Mouse (Mus musculus): ENCODE results near the gene Ifnlr1. TPM values are rescaled to one million over a fixed set of nuclear protein-coding genes. Genes with fewer than 3 reads are reported as not detected.

The Ifnlr1 gene
- polyA plus RNA-seq, 1 experiment = 2.2 TPM

GRCm38 (mm10) chr4:135722540-135723290 lies 36.6 kb downstream of the Ifnlr1 start:
- WGBS = 60% methylated on average over 17 of the region's 17 CpGs
- Histone ChIP-seq H3K4me3 (ENCODE audit: insufficient read depth, low read depth, low read length) (no peak overlapping the region), H3K27me3 (replicated peaks; ENCODE audit: control insufficient read depth, insufficient read depth, low read length) (no peaks in the 10 kb centered on the region), H3K27ac (ENCODE audit: insufficient read depth, low read depth, low read length) (no peak overlapping the region), H3K36me3 (ENCODE audit: control insufficient read depth, insufficient read depth, low read length) (no peaks in the 10 kb centered on the region), H3K4me1 (ENCODE audit: control insufficient read depth, insufficient read depth, low read length) (no peaks in the 10 kb centered on the region; the same call in 1 of the 2 replicates)
- peak; percentile 17 for DNase-seq
- no peak for TF ChIP-seq POLR2A (IDR thresholded peaks at IDR 0.05; ENCODE audit: low read depth, low read length)
- TF ChIP-seq CTCF (conservative IDR thresholded peaks at IDR 0.05; ENCODE audit: insufficient read depth, insufficient read length, low read depth, low read length) = peak; percentile 45

GRCm38 (mm10) chr4:135726416-135726815 lies 40.3 kb downstream of the Ifnlr1 start:
- TF ChIP-seq POLR2A (IDR thresholded peaks at IDR 0.05; ENCODE audit: low read depth, low read length) (no peak), CTCF (conservative IDR thresholded peaks at IDR 0.05; ENCODE audit: insufficient read depth, insufficient read length, low read depth, low read length) (no peak)
- Histone ChIP-seq H3K27ac (ENCODE audit: insufficient read depth, low read depth, low read length) (no peak overlapping the region), H3K4me1 (ENCODE audit: control insufficient read depth, insufficient read depth, low read length) (no peaks in the 10 kb centered on the region; the same call in 1 of the 2 replicates), H3K4me3 (ENCODE audit: insufficient read depth, low read depth, low read length) (no peak overlapping the region), H3K36me3 (ENCODE audit: control insufficient read depth, insufficient read depth, low read length) (no peaks in the 10 kb centered on the region), H3K27me3 (replicated peaks; ENCODE audit: control insufficient read depth, insufficient read depth, low read length) (no peaks in the 10 kb centered on the region)
- DNase-seq = peak; percentile 15
- WGBS = 50% methylated on average over 11 of the region's 11 CpGs

GRCm38 (mm10) chr4:135727817-135728216 lies 41.7 kb downstream of the Ifnlr1 start, which contains the start of gene Il22ra1:
Il22ra1 (plus strand) TSS chr4:135728172.
- Histone ChIP-seq H3K4me1 (ENCODE audit: control insufficient read depth, insufficient read depth, low read length) (no peaks in the 10 kb centered on the region; the same call in 1 of the 2 replicates), H3K27me3 (replicated peaks; ENCODE audit: control insufficient read depth, insufficient read depth, low read length) (no peaks in the 10 kb centered on the region), H3K4me3 (ENCODE audit: insufficient read depth, low read depth, low read length) (peak within 1 kb of the TSS; percentile 57), H3K36me3 (ENCODE audit: control insufficient read depth, insufficient read depth, low read length) (no peaks in the 10 kb centered on the region), H3K27ac (ENCODE audit: insufficient read depth, low read depth, low read length) (no peak within 1 kb of the TSS)
- 34% methylated on average over 14 of the region's 14 CpGs for WGBS
- DNase-seq = peak; percentile 95
- TF ChIP-seq POLR2A (IDR thresholded peaks at IDR 0.05; ENCODE audit: low read depth, low read length) (no peak), CTCF (conservative IDR thresholded peaks at IDR 0.05; ENCODE audit: insufficient read depth, insufficient read length, low read depth, low read length) (0 out of 2 replicates have a peak, but pooled peaks have one; percentile 18)

GRCm38 (mm10) chr4:135730204-135730603 lies 44.1 kb downstream of the Ifnlr1 start:
- Histone ChIP-seq H3K36me3 (ENCODE audit: control insufficient read depth, insufficient read depth, low read length) (no peaks in the 10 kb centered on the region), H3K4me1 (ENCODE audit: control insufficient read depth, insufficient read depth, low read length) (no peaks in the 10 kb centered on the region; the same call in 1 of the 2 replicates), H3K27me3 (replicated peaks; ENCODE audit: control insufficient read depth, insufficient read depth, low read length) (no peaks in the 10 kb centered on the region), H3K4me3 (ENCODE audit: insufficient read depth, low read depth, low read length) (no peak overlapping the region), H3K27ac (ENCODE audit: insufficient read depth, low read depth, low read length) (no peak overlapping the region)
- TF ChIP-seq POLR2A (IDR thresholded peaks at IDR 0.05; ENCODE audit: low read depth, low read length) (no peak), CTCF (conservative IDR thresholded peaks at IDR 0.05; ENCODE audit: insufficient read depth, insufficient read length, low read depth, low read length) (no peak)
- 79% methylated on average over 9 of the region's 9 CpGs for WGBS
- DNase-seq = no peak

- Histone ChIP-seq H3K27me3 (replicated peaks; ENCODE audit: control insufficient read depth, insufficient read depth, low read length) (no peaks in the 10 kb centered on the region), H3K36me3 (ENCODE audit: control insufficient read depth, insufficient read depth, low read length) (no peaks in the 10 kb centered on the region), H3K27ac (ENCODE audit: insufficient read depth, low read depth, low read length) (no peak overlapping the region), H3K4me1 (ENCODE audit: control insufficient read depth, insufficient read depth, low read length) (no peaks in the 10 kb centered on the region; the same call in 1 of the 2 replicates), H3K4me3 (ENCODE audit: insufficient read depth, low read depth, low read length) (no peak overlapping the region)
- no peak for TF ChIP-seq POLR2A (IDR thresholded peaks at IDR 0.05; ENCODE audit: low read depth, low read length)
- TF ChIP-seq CTCF (conservative IDR thresholded peaks at IDR 0.05; ENCODE audit: insufficient read depth, insufficient read length, low read depth, low read length) = no peak
- DNase-seq = no peak
- WGBS = 85% methylated on average over 8 of the region's 8 CpGs
These were observed 44.9 kb downstream of the Ifnlr1 start for GRCm38 (mm10) chr4:135730951-135731350.

- DNase-seq = no peak
- H3K27me3 ChIP-seq (replicated peaks; ENCODE audit: control insufficient read depth, insufficient read depth, low read length) = no peaks in the 10 kb centered on the region
- no peaks in the 10 kb centered on the region for H3K36me3 ChIP-seq (ENCODE audit: control insufficient read depth, insufficient read depth, low read length)
- H3K27ac ChIP-seq (ENCODE audit: insufficient read depth, low read depth, low read length) = no peak overlapping the region
- 96% methylated on average over 14 of the region's 14 CpGs for WGBS
- TF ChIP-seq POLR2A (IDR thresholded peaks at IDR 0.05; ENCODE audit: low read depth, low read length) = no peak
- TF ChIP-seq CTCF (conservative IDR thresholded peaks at IDR 0.05; ENCODE audit: insufficient read depth, insufficient read length, low read depth, low read length) = no peak
- H3K4me1 ChIP-seq (ENCODE audit: control insufficient read depth, insufficient read depth, low read length) = no peaks in the 10 kb centered on the region
- no peak overlapping the region for H3K4me3 ChIP-seq (ENCODE audit: insufficient read depth, low read depth, low read length)
These were observed 47.8 kb downstream of the Ifnlr1 start for GRCm38 (mm10) chr4:135733901-135734300.

GRCm38 (mm10) chr4:135736903-135737302 lies 50.8 kb downstream of the Ifnlr1 start:
- Histone ChIP-seq H3K27me3 (replicated peaks; ENCODE audit: control insufficient read depth, insufficient read depth, low read length) (no peaks in the 10 kb centered on the region), H3K4me1 (ENCODE audit: control insufficient read depth, insufficient read depth, low read length) (no peaks in the 10 kb centered on the region), H3K36me3 (ENCODE audit: control insufficient read depth, insufficient read depth, low read length) (no peaks in the 10 kb centered on the region), H3K27ac (ENCODE audit: insufficient read depth, low read depth, low read length) (no peak overlapping the region), H3K4me3 (ENCODE audit: insufficient read depth, low read depth, low read length) (no peak overlapping the region)
- 79% methylated on average over 3 of the region's 3 CpGs for WGBS
- TF ChIP-seq CTCF (conservative IDR thresholded peaks at IDR 0.05; ENCODE audit: insufficient read depth, insufficient read length, low read depth, low read length) = no peak
- TF ChIP-seq POLR2A (IDR thresholded peaks at IDR 0.05; ENCODE audit: low read depth, low read length) = no peak
- DNase-seq = no peak
